In genomic region chrX:37117085-37117484, GRCm38 (mm10) we compare ENCODE assay signal across 29 mouse cellular contexts. TPM values are rescaled to one million over a fixed set of nuclear protein-coding genes. Genes with fewer than 3 reads are reported as not detected.
DNase-seq lines count a peak whose midpoint lies in the region; ATAC-seq and TF ChIP-seq lines count a peak whose summit lies in the region.
"Had no signal": no experiment of that assay in that cellular context is flagged by ENCODE, and none has a peak within 500 bp of the region (broad histone marks: within the 10 kb centered on the region; RNA-seq: fewer than 3 reads in every experiment).

No protein-coding gene starts in this region.

- TF ChIP-seq POLR2A in heart, adult 2 months (IDR thresholded peaks at IDR 0.05; ENCODE audit: insufficient read depth, low read depth, low read length), result no peak

- H3K4me2 ChIP-seq in heart, embryonic 13.5 days, result no peak overlapping the region
- no peak overlapping the region for H3K4me2 ChIP-seq in limb, embryonic 13.5 days (replicated peaks)
- H3K4me2 ChIP-seq in stomach, embryonic 15.5 days, result no peak overlapping the region
- no peak overlapping the region for H3K4me2 ChIP-seq in stomach, postnatal 0 days (replicated peaks; ENCODE audit: low read depth)
- H3K4me2 ChIP-seq: embryonic facial prominence, embryonic 15.5 days; forebrain, embryonic 12.5 days; forebrain, embryonic 15.5 days; hindbrain, embryonic 13.5 days; intestine, embryonic 15.5 days had no signal

- no peak overlapping the region for H3K4me3 ChIP-seq in heart, embryonic 13.5 days
- no peak overlapping the region for H3K4me3 ChIP-seq in heart, adult 2 months
- no peak overlapping the region for H3K4me3 ChIP-seq in limb, embryonic 13.5 days
- no peak overlapping the region for H3K4me3 ChIP-seq in limb, embryonic 10.5 days
- no peak overlapping the region for H3K4me3 ChIP-seq in stomach, embryonic 15.5 days (replicated peaks)
- H3K4me3 ChIP-seq in stomach, postnatal 0 days (ENCODE audit: low read depth, low read length), result no peak overlapping the region
- H3K4me3 ChIP-seq: embryonic facial prominence, embryonic 15.5 days; forebrain, embryonic 12.5 days; forebrain, embryonic 15.5 days; hindbrain, embryonic 10.5 days; hindbrain, embryonic 13.5 days; intestine, embryonic 15.5 days had no signal

- no peaks in the 10 kb centered on the region for H3K79me2 ChIP-seq in heart, adult 2 months (replicated peaks; ENCODE audit: control insufficient read depth, insufficient read depth, low read length)

- TF ChIP-seq EP300 in heart, adult 2 months (IDR thresholded peaks at IDR 0.05; ENCODE audit: insufficient read depth, low read depth, low read length), result no peak
- no peak for TF ChIP-seq EP300 in stomach, postnatal 0 days (optimal IDR thresholded peaks at IDR 0.05)

- no peaks in the 10 kb centered on the region for H3K4me1 ChIP-seq in heart, embryonic 13.5 days
- H3K4me1 ChIP-seq in heart, adult 2 months (ENCODE audit: control insufficient read depth, insufficient read depth, low read length), result no peaks in the 10 kb centered on the region
- no peaks in the 10 kb centered on the region for H3K4me1 ChIP-seq in limb, embryonic 13.5 days
- no peaks in the 10 kb centered on the region for H3K4me1 ChIP-seq in limb, embryonic 10.5 days
- H3K4me1 ChIP-seq in stomach, embryonic 15.5 days, result no peaks in the 10 kb centered on the region
- no peaks in the 10 kb centered on the region for H3K4me1 ChIP-seq in stomach, postnatal 0 days (replicated peaks; ENCODE audit: control insufficient read depth, insufficient read depth)
- H3K4me1 ChIP-seq: embryonic facial prominence, embryonic 15.5 days; forebrain, embryonic 12.5 days; forebrain, embryonic 15.5 days; hindbrain, embryonic 10.5 days; hindbrain, embryonic 13.5 days; intestine, embryonic 15.5 days had no signal

- ATAC-seq in heart, embryonic 13.5 days (ENCODE audit: extremely low read depth, insufficient number of reproducible peaks, low FRiP score, low TSS enrichment), result peak; percentile 61; the same call in 1 of the 2 replicates
- peak; percentile 64; the same call in 1 of the 2 replicates for ATAC-seq in limb, embryonic 13.5 days (ENCODE audit: low FRiP score, low read depth)
- 0 out of 2 replicates have a peak, but pooled peaks have one; percentile 63 for ATAC-seq in stomach, embryonic 15.5 days (ENCODE audit: insufficient read depth, low FRiP score, low read depth)
- ATAC-seq in stomach, postnatal 0 days (ENCODE audit: low FRiP score, low TSS enrichment), result peak; percentile 56; the same call in 1 of the 2 replicates
- ATAC-seq: activated CD4-positive, CD25-positive, alpha-beta regulatory T cell, adult 4 months; forebrain, embryonic 15.5 days; hindbrain, embryonic 16.5 days; intestine, embryonic 15.5 days had no signal

- intact Hi-C loops in heart, adult 2 months (cut with DNase I), result no loop called here

- H3K27ac ChIP-seq in heart, embryonic 13.5 days (replicated peaks), result no peak overlapping the region
- no peak overlapping the region for H3K27ac ChIP-seq in heart, adult 2 months
- no peak overlapping the region for H3K27ac ChIP-seq in limb, embryonic 13.5 days
- H3K27ac ChIP-seq in limb, embryonic 10.5 days, result no peak overlapping the region
- no peak overlapping the region for H3K27ac ChIP-seq in stomach, embryonic 15.5 days
- no peak overlapping the region for H3K27ac ChIP-seq in stomach, postnatal 0 days (replicated peaks)
- H3K27ac ChIP-seq: embryonic facial prominence, embryonic 15.5 days; forebrain, embryonic 12.5 days; forebrain, embryonic 15.5 days; hindbrain, embryonic 10.5 days; hindbrain, embryonic 13.5 days; intestine, embryonic 15.5 days had no signal

- TF ChIP-seq CTCF in heart, adult 2 months (IDR thresholded peaks at IDR 0.05), result no peak
- no peak for TF ChIP-seq CTCF in stomach, postnatal 0 days (IDR thresholded peaks at IDR 0.05; ENCODE audit: low read depth)

- DNase-seq in heart, adult 2 months, result no peak
- DNase-seq in limb, embryonic 10.5 days (ENCODE audit: low spot score), result no peak
- DNase-seq in stomach, postnatal 0 days (ENCODE audit: low spot score), result no peak
- no peak for DNase-seq in layer of hippocampus, adult 9-11 months
- DNase-seq: adrenal gland, adult 8-10 months; adrenal gland, postnatal 25 days; cerebellum, adult 8-10 months; cerebellum, postnatal 10 days; cerebellum, postnatal 36 days; embryo, embryonic 11 days; gastrocnemius, postnatal 10 days; heart, adult 11 months; heart, postnatal 10 days; heart, postnatal 36 days had no signal

- no peaks in the 10 kb centered on the region for H3K9me3 ChIP-seq in heart, embryonic 13.5 days
- no peaks in the 10 kb centered on the region for H3K9me3 ChIP-seq in limb, embryonic 13.5 days
- H3K9me3 ChIP-seq in limb, embryonic 10.5 days (replicated peaks), result no peaks in the 10 kb centered on the region
- H3K9me3 ChIP-seq in stomach, embryonic 15.5 days, result no peaks in the 10 kb centered on the region
- no peaks in the 10 kb centered on the region for H3K9me3 ChIP-seq in stomach, postnatal 0 days (ENCODE audit: control insufficient read depth, low read length)
- H3K9me3 ChIP-seq: embryonic facial prominence, embryonic 15.5 days; forebrain, embryonic 12.5 days; forebrain, embryonic 15.5 days; hindbrain, embryonic 10.5 days; hindbrain, embryonic 13.5 days; intestine, embryonic 15.5 days had no signal

- no peaks in the 10 kb centered on the region for H3K36me3 ChIP-seq in heart, embryonic 13.5 days
- no peaks in the 10 kb centered on the region for H3K36me3 ChIP-seq in heart, adult 2 months (ENCODE audit: control insufficient read depth, insufficient read depth, low read length)
- H3K36me3 ChIP-seq in limb, embryonic 13.5 days, result no peaks in the 10 kb centered on the region
- H3K36me3 ChIP-seq in limb, embryonic 10.5 days, result no peaks in the 10 kb centered on the region
- no peaks in the 10 kb centered on the region for H3K36me3 ChIP-seq in stomach, embryonic 15.5 days
- H3K36me3 ChIP-seq in stomach, postnatal 0 days (ENCODE audit: control insufficient read depth, insufficient read depth, low read length), result no peaks in the 10 kb centered on the region
- H3K36me3 ChIP-seq: embryonic facial prominence, embryonic 15.5 days; forebrain, embryonic 12.5 days; forebrain, embryonic 15.5 days; hindbrain, embryonic 10.5 days; hindbrain, embryonic 13.5 days; intestine, embryonic 15.5 days had no signal

- peaks cover 22% of the 10 kb centered on the region for H3K27me3 ChIP-seq in heart, embryonic 13.5 days (replicated peaks)
- H3K27me3 ChIP-seq in heart, adult 2 months (ENCODE audit: control insufficient read depth, insufficient read depth, low read length), result no peaks in the 10 kb centered on the region; the same call in 1 of the 2 replicates
- peaks cover 14% of the 10 kb centered on the region; the same call in 1 of the 2 replicates for H3K27me3 ChIP-seq in limb, embryonic 13.5 days
- peaks cover 22% of the 10 kb centered on the region for H3K27me3 ChIP-seq in limb, embryonic 10.5 days (ENCODE audit: low read depth, poor library complexity, severe bottlenecking)
- no peaks in the 10 kb centered on the region for H3K27me3 ChIP-seq in stomach, embryonic 15.5 days (replicated peaks)
- no peaks in the 10 kb centered on the region for H3K27me3 ChIP-seq in stomach, postnatal 0 days (ENCODE audit: control insufficient read depth, insufficient read depth, low read length)
- H3K27me3 ChIP-seq: embryonic facial prominence, embryonic 15.5 days; forebrain, embryonic 15.5 days; intestine, embryonic 15.5 days had no signal

- no peak overlapping the region for H3K9ac ChIP-seq in heart, embryonic 13.5 days
- no peak overlapping the region for H3K9ac ChIP-seq in heart, adult 2 months (ENCODE audit: low read depth, low read length)
- H3K9ac ChIP-seq in limb, embryonic 13.5 days, result no peak overlapping the region
- H3K9ac ChIP-seq in stomach, embryonic 15.5 days, result no peak overlapping the region
- H3K9ac ChIP-seq in stomach, postnatal 0 days (ENCODE audit: low read length), result no peak overlapping the region
- H3K9ac ChIP-seq: embryonic facial prominence, embryonic 15.5 days; forebrain, embryonic 12.5 days; forebrain, embryonic 15.5 days; hindbrain, embryonic 13.5 days; intestine, embryonic 15.5 days had no signal

- no CpG with 5 or more reads among the region's 5 CpGs for WGBS in heart, embryonic 13.5 days
- WGBS in heart, adult 2 months, result no CpG with 5 or more reads among the region's 5 CpGs
- WGBS in limb, embryonic 13.5 days, result 60% methylated on average over 1 of the region's 5 CpGs
- WGBS in limb, embryonic 10.5 days, result 13% methylated on average over 3 of the region's 5 CpGs
- WGBS in stomach, embryonic 15.5 days, result no CpG with 5 or more reads among the region's 5 CpGs
- no CpG with 5 or more reads among the region's 5 CpGs for WGBS in stomach, postnatal 0 days

RNA-seq across cellular contexts. Expression of gene Upf3b, which starts 7.0 kb away (rescaled TPM):
- polyA plus RNA-seq in heart, embryonic 13.5 days (2015; fragmentation: Nextera tagmentation; extraction: Ambion mirVana), result 13.6 and 14.1 TPM in 2 replicates
- total RNA-seq in heart, adult 2 months (2021), result 1 to 10 TPM; 6.6 to 6.7 TPM
- 2.6 and 4.5 TPM in 2 replicates for polyA plus RNA-seq in heart, adult 2 months (2012; rRNA removed)
- polyA plus RNA-seq in limb, embryonic 13.5 days (2015; fragmentation: Nextera tagmentation; extraction: Ambion mirVana), result 17.4 and 19.7 TPM in 2 replicates
- polyA plus RNA-seq in limb, embryonic 10.5 days (2016; fragmentation: Nextera tagmentation; extraction: Ambion mirVana), result 14.0 and 18.4 TPM in 2 replicates
- 22.3 and 23.6 TPM in 2 replicates for polyA plus RNA-seq in stomach, embryonic 15.5 days (2015; fragmentation: Nextera tagmentation; extraction: Ambion mirVana)
- polyA plus RNA-seq in stomach, postnatal 0 days (2015; fragmentation: Nextera tagmentation; extraction: Ambion mirVana), result 9.1 and 9.2 TPM in 2 replicates

RNA-seq across cellular contexts. Expression of gene Nkap, which starts 9.5 kb away (rescaled TPM):
- polyA plus RNA-seq in heart, embryonic 13.5 days (2015; fragmentation: Nextera tagmentation; extraction: Ambion mirVana), result 10.1 and 11.2 TPM in 2 replicates
- 1 to 10 TPM; 8.8 TPM for total RNA-seq in heart, adult 2 months (2021)
- polyA plus RNA-seq in heart, adult 2 months (2012; rRNA removed), result 1.6 and 3.0 TPM in 2 replicates
- polyA plus RNA-seq in limb, embryonic 13.5 days (2015; fragmentation: Nextera tagmentation; extraction: Ambion mirVana), result 16.4 and 16.6 TPM in 2 replicates
- polyA plus RNA-seq in limb, embryonic 10.5 days (2016; fragmentation: Nextera tagmentation; extraction: Ambion mirVana), result 16.8 and 20.2 TPM in 2 replicates
- polyA plus RNA-seq in stomach, embryonic 15.5 days (2015; fragmentation: Nextera tagmentation; extraction: Ambion mirVana), result 14.1 and 14.6 TPM in 2 replicates
- polyA plus RNA-seq in stomach, postnatal 0 days (2015; fragmentation: Nextera tagmentation; extraction: Ambion mirVana), result 6.9 and 7.5 TPM in 2 replicates

RNA-seq across cellular contexts. Expression of gene Rpl39, which starts 31.9 kb away (rescaled TPM):
- polyA plus RNA-seq in heart, embryonic 13.5 days (2015; fragmentation: Nextera tagmentation; extraction: Ambion mirVana), result 377 and 401 TPM in 2 replicates
- 100 to 1,000 TPM; 289 to 325 TPM for total RNA-seq in heart, adult 2 months (2021)
- polyA plus RNA-seq in heart, adult 2 months (2012; rRNA removed), result 57.3 and 86.8 TPM in 2 replicates
- polyA plus RNA-seq in limb, embryonic 13.5 days (2015; fragmentation: Nextera tagmentation; extraction: Ambion mirVana), result 482 and 503 TPM in 2 replicates
- 429 and 521 TPM in 2 replicates for polyA plus RNA-seq in limb, embryonic 10.5 days (2016; fragmentation: Nextera tagmentation; extraction: Ambion mirVana)
- 527 and 550 TPM in 2 replicates for polyA plus RNA-seq in stomach, embryonic 15.5 days (2015; fragmentation: Nextera tagmentation; extraction: Ambion mirVana)
- 654 and 734 TPM in 2 replicates for polyA plus RNA-seq in stomach, postnatal 0 days (2015; fragmentation: Nextera tagmentation; extraction: Ambion mirVana)

RNA-seq across cellular contexts. Expression of gene Akap14, which starts 51.6 kb away (rescaled TPM):
- polyA plus RNA-seq in heart, embryonic 13.5 days (2015; fragmentation: Nextera tagmentation; extraction: Ambion mirVana), result not detected in 2 replicates
- not detected for total RNA-seq in heart, adult 2 months (2021)
- polyA plus RNA-seq in heart, adult 2 months (2012; rRNA removed), result 0.08 TPM in 1 of 2 replicates, not detected in the other
- not detected in 2 replicates for polyA plus RNA-seq in limb, embryonic 13.5 days (2015; fragmentation: Nextera tagmentation; extraction: Ambion mirVana)
- not detected in 2 replicates for polyA plus RNA-seq in limb, embryonic 10.5 days (2016; fragmentation: Nextera tagmentation; extraction: Ambion mirVana)
- polyA plus RNA-seq in stomach, embryonic 15.5 days (2015; fragmentation: Nextera tagmentation; extraction: Ambion mirVana), result 0.06 TPM in 1 of 2 replicates, not detected in the other
- polyA plus RNA-seq in stomach, postnatal 0 days (2015; fragmentation: Nextera tagmentation; extraction: Ambion mirVana), result 0.05 TPM in 1 of 2 replicates, not detected in the other
- total RNA-seq: adrenal gland, adult 8-10 months; adrenal gland, postnatal 25 days; ES-E14; gastrocnemius, adult 18-20 months; gastrocnemius, postnatal 10 days; gastrocnemius, postnatal 4 days; heart, postnatal 10 days; heart, postnatal 36 days had no signal
- polyA plus RNA-seq: embryonic facial prominence, embryonic 11.5 days; intestine, embryonic 15.5 days had no signal
